Mouse (Mus musculus) liver, embryonic 15.5 days (tissue): ENCODE measurements around the gene Mrpl3. TPM values are rescaled to one million over a fixed set of nuclear protein-coding genes. Genes with fewer than 3 reads are reported as not detected.
A peak's percentile ranks its signal among the peaks of the same experiment; 100 is the strongest.

Experiments
- ATAC-seq: fragments of 200-750 bp; cut with Nextera tagmentation; 2 replicates; pipeline ENCODE4 v1.8.0; 2017; ENCODE audit warnings: moderate number of reproducible peaks, mild to moderate bottlenecking, moderate library complexity; ENCODE audit not compliant: insufficient read depth
- H3K27ac ChIP-seq: fragments of 300-500 bp; sonication (generic); replicated peaks from 2 replicates; pipeline ENCODE4 v1.5.1; 2015; ENCODE audit warnings: mild to moderate bottlenecking, inconsistent platforms
- H3K27me3 ChIP-seq: fragments of 300-500 bp; sonication (generic); 2 replicates; pipeline ENCODE4 v1.6.1; 2015; ENCODE audit warnings: mild to moderate bottlenecking, inconsistent platforms
- H3K36me3 ChIP-seq: fragments of 300-500 bp; sonication (generic); replicated peaks from 2 replicates; pipeline ENCODE4 v1.6.1; 2015; ENCODE audit warnings: moderate library complexity, mild to moderate bottlenecking, inconsistent platforms
- H3K4me1 ChIP-seq: fragments of 300-500 bp; sonication (generic); replicated peaks from 2 replicates; pipeline ENCODE4 v1.6.1; 2015; ENCODE audit warnings: inconsistent platforms
- H3K4me2 ChIP-seq: fragments of 300-500 bp; sonication (generic); 2 replicates; pipeline ENCODE4 v1.6.1; 2015; ENCODE audit warnings: moderate library complexity, mild to moderate bottlenecking, inconsistent platforms
- H3K4me3 ChIP-seq: fragments of 300-500 bp; sonication (generic); replicated peaks from 2 replicates; pipeline ENCODE4 v1.5.1; 2015; ENCODE audit warnings: mild to moderate bottlenecking, inconsistent platforms
- H3K9ac ChIP-seq: fragments of 300-500 bp; sonication (generic); 2 replicates; pipeline ENCODE4 v1.6.1; 2015; ENCODE audit warnings: moderate library complexity, mild to moderate bottlenecking, inconsistent platforms
- H3K9me3 ChIP-seq: fragments of 300-500 bp; sonication (generic); replicated peaks from 2 replicates; pipeline ENCODE4 v1.6.1; 2016; ENCODE audit warnings: inconsistent platforms
- WGBS: fragments of 180-500 bp; shearing (Covaris S2); methylation state at CpG from one replicate; pipeline ENCODE4 v1.1.7; 2015; ENCODE audit warnings: mixed read lengths; ENCODE audit not compliant: insufficient replicate concordance; 5-methylcytosine and 5-hydroxymethylcytosine counted together
- polyA plus RNA-seq: library from polyadenylated mRNA; unstranded; fragments of >200 nt; fragmentation: Nextera tagmentation; extraction: Ambion mirVana; gene quantifications from 2 replicates; pipeline ENCODE4 v1.2.1, GENCODE M21; 2015

The Mrpl3 gene
- polyA plus RNA-seq, result 47.7 and 49.3 TPM in 2 replicates

DNA sequence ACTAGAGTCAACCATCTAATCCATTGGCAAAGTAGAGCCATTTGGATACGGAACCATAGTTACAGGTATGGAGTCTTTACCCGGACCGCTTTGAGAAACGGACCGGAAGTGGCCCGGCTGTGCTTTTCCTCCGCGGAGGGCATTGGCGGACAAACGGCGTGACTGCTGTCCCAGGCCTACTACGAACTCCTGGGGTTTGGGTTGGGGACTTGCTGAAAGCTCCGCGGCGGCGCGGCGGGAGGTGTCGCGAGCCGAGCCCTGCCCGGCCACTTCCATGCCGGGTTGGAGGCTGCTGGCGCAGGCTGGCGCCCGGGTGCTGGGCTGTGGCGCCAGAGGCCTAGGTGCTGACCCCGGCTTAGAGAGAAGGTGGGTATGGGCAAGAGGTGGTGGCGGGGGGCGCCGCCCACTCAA is at the start of gene Mrpl3:
Gene Mrpl3, plus strand, starts transcription at position 93 of the 411 bp plus-strand sequence.
- peak within 1 kb of the TSS; percentile 88 for H3K9ac ChIP-seq
- peak within 1 kb of the TSS; percentile 75 for H3K27ac ChIP-seq
- H3K36me3 ChIP-seq, result peaks cover 32% of the 10 kb centered on the region
- no peaks in the 10 kb centered on the region for H3K9me3 ChIP-seq
- peak; percentile 77 for ATAC-seq
- WGBS, result under 1% methylated on average over 31 of the region's 31 CpGs
- peak within 1 kb of the TSS; percentile 87 for H3K4me3 ChIP-seq
- no peaks in the 10 kb centered on the region for H3K27me3 ChIP-seq
- H3K4me2 ChIP-seq, result peak within 1 kb of the TSS; percentile 71
- H3K4me1 ChIP-seq, result 0 out of 2 replicates have a peak, but pooled peaks cover 3% of the 10 kb centered on the region

DNA sequence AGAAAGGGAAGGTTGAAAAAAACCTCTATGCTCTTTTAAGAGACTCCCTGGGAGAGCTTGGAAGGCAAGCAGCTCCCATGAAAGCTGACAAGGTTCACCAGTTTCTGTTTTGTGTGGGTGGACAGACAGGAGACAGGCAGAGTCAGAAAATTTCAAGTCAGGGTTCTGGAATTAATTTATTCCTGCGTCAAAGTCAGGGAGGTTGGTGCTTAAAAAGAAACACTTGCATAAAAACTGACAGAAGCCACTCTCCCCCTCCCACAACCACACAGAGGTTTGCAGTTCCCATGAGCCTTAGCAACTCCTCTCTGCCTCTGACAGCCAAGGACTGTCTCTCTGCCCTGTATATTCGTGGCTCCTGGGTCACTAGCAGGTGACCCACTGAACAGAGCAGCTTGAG is 42.3 kb upstream of the Mrpl3 start:
- no peaks in the 10 kb centered on the region for H3K27me3 ChIP-seq
- H3K4me3 ChIP-seq, result no peak overlapping the region
- no peaks in the 10 kb centered on the region for H3K4me1 ChIP-seq
- H3K27ac ChIP-seq, result no peak overlapping the region
- no peaks in the 10 kb centered on the region for H3K9me3 ChIP-seq
- no peak for ATAC-seq
- H3K9ac ChIP-seq, result no peak overlapping the region
- H3K4me2 ChIP-seq, result no peak overlapping the region
- H3K36me3 ChIP-seq, result no peaks in the 10 kb centered on the region
- WGBS, result 23% methylated on average over 2 of the region's 2 CpGs

DNA sequence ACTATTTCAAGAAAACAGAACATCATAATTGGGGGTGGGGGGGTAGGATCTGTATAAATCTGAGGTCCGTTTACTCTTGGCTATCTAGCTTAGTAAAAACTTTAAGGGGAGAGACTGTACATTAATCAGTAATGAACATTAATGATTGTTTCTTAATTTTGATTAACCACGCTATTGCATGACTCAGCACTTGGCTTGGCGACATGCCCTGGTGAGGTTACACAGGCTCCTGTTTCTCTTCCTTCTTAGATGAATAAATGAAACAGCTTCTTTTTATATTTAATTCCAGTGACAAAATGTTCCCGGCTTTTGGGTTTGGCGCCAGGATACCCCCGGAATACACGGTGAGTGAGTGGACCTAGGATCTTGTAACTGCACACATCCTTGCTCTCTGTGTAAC is 34.9 kb upstream of the Mrpl3 start:
- ATAC-seq, result no peak
- Histone ChIP-seq H3K9me3 (no peaks in the 10 kb centered on the region), H3K4me2 (no peak overlapping the region), H3K36me3 (no peaks in the 10 kb centered on the region), H3K9ac (no peak overlapping the region), H3K27ac (no peak overlapping the region), H3K4me3 (no peak overlapping the region), H3K27me3 (no peaks in the 10 kb centered on the region), H3K4me1 (no peaks in the 10 kb centered on the region)
- 74% methylated on average over 7 of the region's 7 CpGs for WGBS

DNA sequence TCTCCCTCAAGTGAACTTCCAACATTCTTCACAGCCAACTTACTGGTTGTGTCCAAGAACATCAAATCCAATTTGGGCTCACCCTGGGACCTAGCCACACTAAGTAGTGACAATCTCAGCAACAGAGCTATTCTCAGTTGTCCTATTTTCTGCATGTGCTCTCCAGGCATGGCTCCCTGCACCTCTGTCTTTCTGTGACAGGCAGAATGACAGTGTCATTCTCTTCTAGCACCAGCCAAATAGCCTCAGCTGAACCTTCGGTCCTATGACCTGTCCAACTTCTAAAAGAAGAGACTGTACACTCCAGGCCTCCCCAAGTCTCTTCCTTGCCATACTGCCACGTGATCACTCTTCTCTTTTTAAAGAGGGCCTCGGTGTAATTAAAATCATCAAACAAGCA is 24.7 kb upstream of the Mrpl3 start:
- Histone ChIP-seq H3K36me3 (no peaks in the 10 kb centered on the region), H3K4me3 (no peak overlapping the region), H3K9ac (no peak overlapping the region), H3K27ac (no peak overlapping the region), H3K4me1 (no peaks in the 10 kb centered on the region), H3K27me3 (no peaks in the 10 kb centered on the region), H3K4me2 (no peak overlapping the region), H3K9me3 (0 out of 2 replicates have a peak, but pooled peaks cover 4% of the 10 kb centered on the region)
- no peak for ATAC-seq
- 54% methylated on average over 3 of the region's 3 CpGs for WGBS

DNA sequence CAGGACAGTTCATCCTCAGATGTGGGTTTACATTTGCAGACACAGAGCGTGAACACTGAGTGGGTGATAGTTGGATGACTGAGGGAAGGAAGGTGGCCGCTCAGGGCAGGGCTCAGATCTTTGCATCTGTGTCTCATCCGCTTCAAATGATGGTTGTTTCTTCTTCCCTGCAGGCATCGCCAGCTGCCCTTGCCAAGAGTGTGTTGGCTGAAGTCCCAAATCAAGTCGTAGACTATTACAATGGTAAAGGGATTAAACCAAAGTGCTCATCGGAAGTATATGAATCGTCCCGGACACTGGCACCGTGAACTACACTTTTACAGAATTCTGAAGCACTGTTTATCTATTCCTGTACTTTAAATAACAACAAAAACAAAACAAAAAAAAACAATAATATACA is 20.5 kb upstream of the Mrpl3 start:
- WGBS, result 73% methylated on average over 9 of the region's 9 CpGs
- H3K4me3 ChIP-seq, result no peak overlapping the region
- no peak overlapping the region for H3K4me2 ChIP-seq
- H3K9me3 ChIP-seq, result no peaks in the 10 kb centered on the region
- ATAC-seq, result no peak
- H3K36me3 ChIP-seq, result no peaks in the 10 kb centered on the region
- no peaks in the 10 kb centered on the region for H3K4me1 ChIP-seq
- H3K9ac ChIP-seq, result no peak overlapping the region
- H3K27me3 ChIP-seq, result no peaks in the 10 kb centered on the region
- no peak overlapping the region for H3K27ac ChIP-seq

DNA sequence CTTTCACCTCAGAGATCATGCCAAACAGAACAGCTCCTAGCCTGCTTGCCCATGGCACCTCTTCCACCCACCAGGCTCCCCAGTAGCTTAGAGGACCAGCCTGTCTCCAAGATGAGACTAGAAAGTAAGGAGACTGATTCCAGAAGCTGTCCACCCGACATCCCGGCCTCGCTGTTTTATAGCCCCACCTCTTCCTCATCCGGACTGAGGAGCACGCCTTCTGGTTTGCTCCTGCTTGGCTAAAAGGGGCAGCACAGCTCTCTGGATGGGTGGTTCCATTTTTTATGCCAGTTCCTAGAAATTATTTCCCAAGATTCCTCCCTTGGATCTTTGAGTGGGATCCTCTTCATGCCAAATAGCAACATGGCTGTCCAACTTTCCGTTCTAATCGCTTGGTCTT is 19.4 kb upstream of the Mrpl3 start:
- H3K4me2 ChIP-seq, result no peak overlapping the region
- H3K27ac ChIP-seq, result no peak overlapping the region
- no peak overlapping the region for H3K4me3 ChIP-seq
- no peaks in the 10 kb centered on the region for H3K9me3 ChIP-seq
- no peaks in the 10 kb centered on the region for H3K27me3 ChIP-seq
- ATAC-seq, result no peak
- H3K4me1 ChIP-seq, result no peaks in the 10 kb centered on the region
- H3K36me3 ChIP-seq, result no peaks in the 10 kb centered on the region
- WGBS, result 76% methylated on average over 7 of the region's 7 CpGs
- no peak overlapping the region for H3K9ac ChIP-seq

DNA sequence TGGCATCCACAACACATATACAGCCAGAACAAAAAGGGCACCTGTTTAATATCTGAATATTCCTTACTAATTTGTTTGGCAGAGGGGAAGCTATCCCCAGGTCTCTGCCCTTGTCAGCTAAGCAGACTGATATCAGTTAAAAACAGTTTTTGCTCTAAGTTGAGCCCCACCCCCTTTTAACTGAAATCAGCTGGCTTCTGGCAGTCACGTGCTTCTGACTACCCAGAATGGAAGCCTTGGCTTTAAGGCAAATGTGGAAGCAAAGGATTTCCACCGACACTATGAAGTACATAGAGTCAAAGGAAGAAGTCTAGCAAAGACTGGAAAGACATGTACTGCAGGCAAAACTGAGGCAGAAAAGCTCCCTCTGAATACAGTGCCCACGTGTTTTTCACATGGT is 15.2 kb upstream of the Mrpl3 start:
- no peak overlapping the region for H3K27ac ChIP-seq
- 42% methylated on average over 3 of the region's 3 CpGs for WGBS
- no peak overlapping the region for H3K9ac ChIP-seq
- ATAC-seq, result no peak
- H3K4me3 ChIP-seq, result no peak overlapping the region
- H3K27me3 ChIP-seq, result no peaks in the 10 kb centered on the region
- H3K9me3 ChIP-seq, result no peaks in the 10 kb centered on the region
- no peak overlapping the region for H3K4me2 ChIP-seq
- H3K36me3 ChIP-seq, result no peaks in the 10 kb centered on the region
- H3K4me1 ChIP-seq, result no peaks in the 10 kb centered on the region

DNA sequence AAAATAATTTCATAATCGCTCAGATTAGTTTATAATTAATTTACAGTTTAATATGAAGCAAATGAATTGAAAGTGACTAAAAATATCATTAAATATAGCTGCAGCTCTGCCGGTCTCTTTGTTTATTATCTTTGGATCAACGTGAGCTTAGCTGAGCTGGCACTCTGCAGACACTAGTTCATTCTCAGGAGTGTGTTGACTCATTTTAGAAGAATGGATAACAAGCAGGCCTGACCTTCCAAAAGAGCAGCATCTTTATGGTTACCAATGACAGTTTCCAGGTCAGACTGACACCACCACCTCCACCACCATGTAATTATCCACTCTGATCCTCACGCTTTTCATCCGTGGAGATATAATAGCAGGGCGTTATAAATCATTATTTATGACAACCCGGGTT is 7.0 kb upstream of the Mrpl3 start:
- Histone ChIP-seq H3K27ac (no peak overlapping the region), H3K4me1 (no peaks in the 10 kb centered on the region), H3K4me3 (no peak overlapping the region), H3K4me2 (no peak overlapping the region), H3K9ac (no peak overlapping the region), H3K27me3 (no peaks in the 10 kb centered on the region), H3K9me3 (no peaks in the 10 kb centered on the region), H3K36me3 (no peaks in the 10 kb centered on the region)
- 67% methylated on average over 7 of the region's 7 CpGs for WGBS
- ATAC-seq, result no peak

GRCm38 (mm10) chr9:105048351-105048750 is 4.7 kb upstream of the Mrpl3 start:
- Histone ChIP-seq H3K4me1 (no peaks in the 10 kb centered on the region), H3K27ac (no peak overlapping the region), H3K27me3 (no peaks in the 10 kb centered on the region), H3K36me3 (no peaks in the 10 kb centered on the region), H3K4me3 (no peak overlapping the region), H3K9ac (no peak overlapping the region), H3K4me2 (no peak overlapping the region), H3K9me3 (no peaks in the 10 kb centered on the region)
- no peak for ATAC-seq
- WGBS, result 57% methylated on average over 10 of the region's 10 CpGs

DNA sequence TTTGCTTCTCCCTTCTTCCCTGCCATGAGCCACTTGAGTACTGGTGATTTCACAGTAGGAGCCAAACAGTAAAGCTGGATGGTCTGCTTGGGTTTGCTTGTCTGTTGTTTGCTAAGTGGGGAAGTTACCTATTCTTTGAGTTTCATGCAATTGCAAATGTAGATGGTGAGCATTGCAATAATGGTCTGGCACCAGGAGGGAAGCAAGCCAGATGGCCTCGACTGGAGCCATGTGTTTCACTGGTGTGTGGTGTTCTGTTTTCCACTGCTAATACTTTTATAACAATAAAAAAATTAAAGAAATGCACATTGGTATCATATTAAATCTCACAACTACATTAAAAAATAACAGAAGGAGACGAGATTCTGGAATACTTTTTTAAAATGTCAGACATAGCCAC is 3.4 kb upstream of the Mrpl3 start:
- H3K9me3 ChIP-seq, result no peaks in the 10 kb centered on the region
- H3K9ac ChIP-seq, result no peak overlapping the region
- no peak overlapping the region for H3K27ac ChIP-seq
- no peak overlapping the region for H3K4me3 ChIP-seq
- ATAC-seq, result no peak
- no peak overlapping the region for H3K4me2 ChIP-seq
- WGBS, result 24% methylated on average over 2 of the region's 2 CpGs
- H3K27me3 ChIP-seq, result no peaks in the 10 kb centered on the region
- no peaks in the 10 kb centered on the region for H3K36me3 ChIP-seq
- 0 out of 2 replicates have a peak, but pooled peaks cover 3% of the 10 kb centered on the region for H3K4me1 ChIP-seq

DNA sequence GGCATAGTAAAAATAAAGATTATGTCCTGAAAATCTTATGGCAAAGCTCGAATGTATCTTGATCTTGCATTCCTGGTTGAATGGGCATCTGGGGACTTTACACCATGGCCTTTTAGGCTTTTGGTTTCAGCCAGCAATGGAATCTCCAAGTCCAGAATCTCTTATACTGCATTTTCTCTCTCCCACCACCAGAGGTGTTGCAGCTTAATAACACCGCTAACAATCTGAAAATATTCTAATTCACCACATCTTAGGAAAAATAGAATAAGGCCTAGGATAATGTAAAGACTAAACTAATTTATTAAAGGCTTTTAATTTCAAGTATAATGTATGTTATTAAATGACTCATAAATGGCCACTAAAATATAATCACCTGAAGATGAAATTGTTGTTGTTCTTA is 2.8 kb upstream of the Mrpl3 start:
- Histone ChIP-seq H3K36me3 (0 out of 2 replicates have a peak, but pooled peaks cover 4% of the 10 kb centered on the region), H3K4me2 (no peak overlapping the region), H3K9me3 (no peaks in the 10 kb centered on the region), H3K27ac (no peak overlapping the region), H3K4me3 (no peak overlapping the region), H3K4me1 (0 out of 2 replicates have a peak, but pooled peaks cover 3% of the 10 kb centered on the region), H3K9ac (no peak overlapping the region), H3K27me3 (no peaks in the 10 kb centered on the region)
- ATAC-seq, result no peak
- WGBS, result 46% methylated on average over 2 of the region's 2 CpGs

- ATAC-seq, result no peak
- 16% methylated on average over 4 of the region's 4 CpGs for WGBS
Observed at GRCm38 (mm10) chr9:105053812-105054211, 773 bp downstream of the Mrpl3 start.

More at GRCm38 (mm10) chr9:105053812-105054211, 773 bp downstream of the Mrpl3 start:
- no peaks in the 10 kb centered on the region for H3K27me3 ChIP-seq
- H3K4me2 ChIP-seq, result peak overlapping the region; percentile 71
- H3K27ac ChIP-seq, result peak overlapping the region; percentile 75; the same call in 1 of the 2 replicates
- H3K4me3 ChIP-seq, result peak overlapping the region; percentile 87
- no peaks in the 10 kb centered on the region for H3K9me3 ChIP-seq
- H3K36me3 ChIP-seq, result peaks cover 38% of the 10 kb centered on the region
- peak overlapping the region; percentile 88 for H3K9ac ChIP-seq
- H3K4me1 ChIP-seq, result 0 out of 2 replicates have a peak, but pooled peaks cover 3% of the 10 kb centered on the region
